Mouse (Mus musculus) small intestine, adult 2 months (tissue): ENCODE results near the gene Katnal1. TPM values are rescaled to one million over a fixed set of nuclear protein-coding genes. Genes with fewer than 3 reads are reported as not detected.

ENCODE experiments used
- H3K27ac ChIP-seq: fragments of 200-500 bp; 2 replicates; pipeline ENCODE4 v1.5.1; 2012; ENCODE audit warnings: low read depth, low read length, control low read depth, inconsistent platforms; ENCODE audit not compliant: insufficient read depth
- H3K27me3 ChIP-seq: fragments of 200-500 bp; 2 replicates; pipeline ENCODE4 v1.6.1; 2012; ENCODE audit warnings: mild to moderate bottlenecking, moderate library complexity, low read length, inconsistent platforms; ENCODE audit not compliant: control insufficient read depth, insufficient read depth
- H3K36me3 ChIP-seq: fragments of 200-500 bp; 2 replicates; pipeline ENCODE4 v1.6.1; 2012; ENCODE audit warnings: mild to moderate bottlenecking, low read length, control low read depth, inconsistent platforms; ENCODE audit not compliant: control insufficient read depth, insufficient read depth
- H3K4me1 ChIP-seq: fragments of 200-500 bp; 2 replicates; pipeline ENCODE4 v1.6.1; 2012; ENCODE audit warnings: low read length, inconsistent platforms, mixed read lengths; ENCODE audit not compliant: control insufficient read depth, insufficient read depth, insufficient read length
- H3K4me3 ChIP-seq: fragments of 200-500 bp; 2 replicates; pipeline ENCODE4 v1.5.1; 2012; ENCODE audit warnings: low read depth, mild to moderate bottlenecking, control low read depth, inconsistent platforms, low read length, moderate library complexity
- CTCF ChIP-seq: fragments of 200-500 bp; IDR thresholded peaks from 2 replicates; pipeline ENCODE4 v1.5.1; 2012; ENCODE audit warnings: low read depth, mild to moderate bottlenecking, control low read depth, inconsistent platforms, low read length, moderate library complexity, mixed read lengths; ENCODE audit not compliant: insufficient replicate concordance, insufficient read length; ENCODE audit errors: extremely low read depth
- POLR2A ChIP-seq: fragments of 200-500 bp; IDR thresholded peaks from 2 replicates; pipeline ENCODE4 v1.6.1; 2012; ENCODE audit warnings: low read depth, mild to moderate bottlenecking, control low read depth, inconsistent platforms, low read length, moderate library complexity
- WGBS: fragments of 180-500 bp; shearing (Covaris S2); methylation state at CpG from one replicate; pipeline ENCODE4 v1.1.7; 2018; 5-methylcytosine and 5-hydroxymethylcytosine counted together
- polyA plus RNA-seq: library from polyadenylated mRNA; depleted of rRNA; stranded (reverse); fragments of >200 nt; gene quantifications from 2 replicates; pipeline ENCODE4 v1.2.3, GENCODE M21; 2012

Katnal1 gene
- polyA plus RNA-seq, 1 experiment: 0.82 TPM

DNA sequence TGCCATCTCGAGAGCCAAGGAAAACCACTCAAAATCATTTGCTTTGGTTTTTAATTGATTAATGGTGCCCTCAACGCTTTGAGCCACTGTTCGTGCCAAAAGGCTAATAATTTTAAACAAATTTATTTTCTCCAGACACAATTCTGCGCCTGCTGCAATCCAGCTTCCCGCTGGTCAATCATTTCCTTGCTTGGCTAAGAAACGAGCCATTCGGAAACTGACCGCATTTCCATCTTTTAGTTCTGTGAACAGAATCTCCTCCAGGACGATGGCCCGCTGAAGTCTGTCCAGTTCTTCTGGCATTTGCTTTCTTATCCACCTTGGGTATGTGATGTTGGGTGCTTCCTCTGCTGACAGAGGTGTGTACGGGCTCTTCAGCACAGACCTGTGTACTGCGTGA lies 4.5 kb downstream of the Katnal1 start:
- Histone ChIP-seq H3K4me3 (no peak overlapping the region), H3K4me1 (peaks cover 3% of the 10 kb centered on the region), H3K27ac (no peak overlapping the region), H3K27me3 (no peaks in the 10 kb centered on the region), H3K36me3 (no peaks in the 10 kb centered on the region)
- no peak for TF ChIP-seq POLR2A
- TF ChIP-seq CTCF: no peak
- WGBS: 80% methylated on average over 12 of the region's 12 CpGs

DNA sequence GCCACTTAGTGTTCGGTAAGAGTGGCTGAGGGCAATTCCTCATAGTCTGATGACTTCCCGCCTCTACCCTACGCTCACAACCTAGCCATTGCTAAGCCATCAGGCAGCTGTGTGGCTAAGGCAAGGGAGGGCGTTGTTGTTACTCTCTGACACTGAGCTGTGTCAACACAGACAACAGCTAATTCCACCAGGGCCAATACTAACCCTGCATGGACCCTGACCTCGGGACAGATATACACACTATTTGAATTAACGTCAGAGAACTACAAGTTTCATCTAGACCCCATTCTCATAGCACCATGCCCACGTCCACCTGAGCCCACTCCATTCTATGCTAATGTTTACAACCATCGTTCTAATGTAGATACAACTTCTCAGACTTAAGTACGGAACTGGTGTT lies 5.1 kb downstream of the Katnal1 start:
- H3K4me3 ChIP-seq: no peak overlapping the region
- TF ChIP-seq POLR2A (no peak), CTCF (no peak)
- no peaks in the 10 kb centered on the region for H3K36me3 ChIP-seq
- H3K27me3 ChIP-seq: no peaks in the 10 kb centered on the region
- H3K27ac ChIP-seq: no peak overlapping the region
- H3K4me1 ChIP-seq: peaks cover 2% of the 10 kb centered on the region
- 47% methylated on average over 9 of the region's 9 CpGs for WGBS

DNA sequence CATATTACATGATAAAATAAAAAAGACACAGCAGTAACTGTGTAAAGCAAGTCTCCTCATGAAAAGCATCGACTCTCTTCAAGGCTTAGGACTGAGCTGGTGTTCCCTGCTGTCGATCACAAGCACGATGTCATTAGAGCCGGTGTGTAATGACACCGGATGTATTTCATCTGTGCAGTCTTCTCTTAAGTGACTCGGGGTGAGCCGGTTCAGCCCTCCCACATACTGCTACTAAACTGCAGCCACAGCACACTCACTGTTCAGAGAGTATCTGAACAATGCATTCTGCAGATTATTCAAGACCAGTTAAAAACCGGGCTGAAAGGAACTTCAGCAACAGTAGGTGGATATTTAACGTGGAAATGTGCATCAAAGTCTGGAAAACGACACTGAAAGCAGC lies 5.7 kb downstream of the Katnal1 start:
- Histone ChIP-seq H3K27ac (no peak overlapping the region), H3K4me1 (no peaks in the 10 kb centered on the region), H3K36me3 (peaks cover 1% of the 10 kb centered on the region; the same call in 1 of the 2 replicates), H3K27me3 (no peaks in the 10 kb centered on the region), H3K4me3 (no peak overlapping the region)
- 76% methylated on average over 10 of the region's 10 CpGs for WGBS
- TF ChIP-seq CTCF (no peak), POLR2A (no peak)

DNA sequence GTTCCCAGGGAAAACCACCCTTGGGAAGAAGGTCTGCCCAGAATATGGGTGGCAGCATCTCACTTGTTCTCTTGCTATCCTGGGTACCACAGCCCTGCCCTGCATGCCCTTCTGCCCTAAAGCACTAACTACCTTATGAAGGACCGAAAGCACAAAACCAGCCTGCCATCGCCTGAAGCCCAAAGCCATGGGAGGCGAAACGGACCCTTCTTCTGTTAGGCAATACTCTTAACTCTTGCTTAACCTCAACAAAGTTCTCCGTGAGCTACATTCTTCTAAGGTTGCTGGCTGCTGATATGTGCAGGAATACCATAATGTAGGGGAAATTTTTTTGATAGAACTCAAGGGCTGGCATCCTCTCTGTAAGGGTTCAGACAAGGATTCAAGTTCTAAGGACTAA lies 6.3 kb downstream of the Katnal1 start:
- H3K27me3 ChIP-seq: no peaks in the 10 kb centered on the region
- H3K4me1 ChIP-seq: no peaks in the 10 kb centered on the region
- WGBS: 87% methylated on average over 5 of the region's 5 CpGs
- no peak for TF ChIP-seq POLR2A
- no peak for TF ChIP-seq CTCF
- H3K4me3 ChIP-seq: no peak overlapping the region
- H3K27ac ChIP-seq: no peak overlapping the region
- H3K36me3 ChIP-seq: peaks cover 6% of the 10 kb centered on the region; the same call in 1 of the 2 replicates

DNA sequence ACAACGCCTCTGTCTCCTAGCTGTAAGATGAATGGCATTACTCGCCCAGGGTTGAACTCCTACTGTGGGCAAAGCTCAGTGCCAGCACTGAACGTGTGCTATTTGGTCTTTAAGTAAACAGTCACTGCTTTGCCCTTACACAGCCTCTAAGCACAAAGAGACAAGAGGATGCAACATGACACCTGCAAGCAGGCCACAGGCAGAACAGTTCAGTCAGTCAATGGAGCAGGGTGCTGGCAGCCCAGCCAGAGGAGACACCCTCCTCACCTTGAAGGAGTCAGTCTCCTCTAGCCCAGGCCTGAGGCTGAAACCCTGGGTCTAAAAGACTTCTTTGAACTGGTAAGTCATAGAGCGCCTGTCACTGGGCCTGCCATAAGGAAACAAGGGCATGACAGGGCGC lies 11.1 kb downstream of the Katnal1 start:
- peaks cover 6% of the 10 kb centered on the region; the same call in 1 of the 2 replicates for H3K36me3 ChIP-seq
- H3K4me3 ChIP-seq: no peak overlapping the region
- TF ChIP-seq CTCF (no peak), POLR2A (no peak)
- H3K4me1 ChIP-seq: no peaks in the 10 kb centered on the region
- no peak overlapping the region for H3K27ac ChIP-seq
- no peaks in the 10 kb centered on the region for H3K27me3 ChIP-seq
- 79% methylated on average over 5 of the region's 5 CpGs for WGBS

DNA sequence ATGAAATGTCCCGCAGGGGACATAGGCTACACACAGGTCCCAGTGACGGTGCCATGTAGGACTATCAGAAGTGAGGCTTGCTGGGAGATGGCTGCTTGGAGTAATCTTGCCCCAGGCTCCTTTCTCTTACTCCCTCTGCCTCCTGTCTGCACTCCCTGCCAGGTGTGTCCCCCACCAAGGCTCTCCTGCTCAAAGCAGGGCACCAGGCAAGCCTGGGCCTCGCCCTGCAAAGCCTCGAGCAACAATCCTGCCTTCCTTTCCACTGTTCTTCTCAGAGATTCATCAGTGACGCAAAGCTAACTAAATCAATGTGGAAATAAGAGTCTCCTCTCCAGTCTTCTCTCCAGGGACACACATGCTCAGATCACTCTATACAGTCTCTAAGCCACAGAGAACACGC lies 12.3 kb downstream of the Katnal1 start:
- 91% methylated on average over 6 of the region's 6 CpGs for WGBS
- Histone ChIP-seq H3K4me1 (no peaks in the 10 kb centered on the region; the same call in 1 of the 2 replicates), H3K36me3 (peaks cover 6% of the 10 kb centered on the region; the same call in 1 of the 2 replicates), H3K27me3 (no peaks in the 10 kb centered on the region), H3K27ac (no peak overlapping the region), H3K4me3 (no peak overlapping the region)
- TF ChIP-seq POLR2A (no peak), CTCF (no peak)

DNA sequence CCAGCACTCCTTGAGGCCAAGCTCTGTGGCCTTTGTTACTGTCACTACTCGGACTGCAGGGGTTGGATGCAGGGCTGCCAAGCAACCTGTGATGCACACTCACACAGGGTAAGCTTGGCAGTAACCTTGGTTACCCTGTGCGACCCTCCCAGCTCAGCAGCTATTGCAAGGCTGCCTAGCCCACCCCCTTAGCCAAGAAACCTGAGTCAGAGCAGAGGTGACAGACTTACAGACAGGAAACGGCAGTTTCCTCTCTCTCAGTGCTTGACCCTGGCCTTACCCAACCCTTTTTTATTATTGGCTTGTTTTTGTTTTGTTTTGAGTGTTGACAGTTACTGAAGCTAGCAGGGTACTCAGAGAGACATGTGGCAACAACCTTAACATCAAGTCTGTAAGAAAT lies 16.9 kb downstream of the Katnal1 start:
- WGBS: 52% methylated on average over 3 of the region's 3 CpGs

More for the DNA sequence above, 16.9 kb downstream of the Katnal1 start:
- H3K4me3 ChIP-seq: no peak overlapping the region
- TF ChIP-seq POLR2A (no peak), CTCF (no peak)
- H3K4me1 ChIP-seq: peaks cover 3% of the 10 kb centered on the region; the same call in 1 of the 2 replicates
- H3K27me3 ChIP-seq: no peaks in the 10 kb centered on the region
- H3K36me3 ChIP-seq: no peaks in the 10 kb centered on the region
- H3K27ac ChIP-seq: no peak overlapping the region
